Mouse (Mus musculus) liver, adult 2 months (tissue): ENCODE data around the gene Myo1h. TPM values are rescaled to one million over a fixed set of nuclear protein-coding genes. Genes with fewer than 3 reads are reported as not detected.

Experiments used
- DNase-seq: peaks from one replicate; pipeline ENCODE4 v3.0.0-alpha.2; 2011; ENCODE audit warnings: low read depth, low spot score; ENCODE audit errors: extremely low read depth
- H3K27ac ChIP-seq: fragments of 200-500 bp; replicated peaks from 2 replicates; pipeline ENCODE4 v1.5.1; 2012; ENCODE audit warnings: low read depth, mild to moderate bottlenecking, control low read depth, inconsistent platforms, low read length; ENCODE audit not compliant: insufficient read depth
- H3K27me3 ChIP-seq: fragments of 200-500 bp; 2 replicates; pipeline ENCODE4 v1.6.1; 2012; ENCODE audit warnings: mild to moderate bottlenecking, moderate library complexity, low read length, inconsistent platforms; ENCODE audit not compliant: control insufficient read depth, insufficient read depth
- H3K36me3 ChIP-seq: fragments of 200-500 bp; 2 replicates; pipeline ENCODE4 v1.6.1; 2012; ENCODE audit warnings: low read length, inconsistent platforms; ENCODE audit not compliant: control insufficient read depth, insufficient read depth
- H3K4me1 ChIP-seq: fragments of 200-500 bp; 2 replicates; pipeline ENCODE4 v1.6.1; 2011; ENCODE audit warnings: low read length; ENCODE audit not compliant: control insufficient read depth, insufficient read depth
- H3K4me3 ChIP-seq: fragments of 200-500 bp; 2 replicates; pipeline ENCODE4 v1.5.1; 2011; ENCODE audit warnings: low read depth, mild to moderate bottlenecking, control low read depth, low read length, moderate library complexity; ENCODE audit not compliant: insufficient read depth
- H3K79me2 ChIP-seq: fragments of 200-500 bp; 2 replicates; pipeline ENCODE4 v1.6.1; 2012; ENCODE audit warnings: inconsistent platforms, mild to moderate bottlenecking, low read length, moderate library complexity; ENCODE audit not compliant: control insufficient read depth, insufficient read depth
- H3K9ac ChIP-seq: fragments of 200-500 bp; 2 replicates; pipeline ENCODE4 v1.6.1; 2012; ENCODE audit warnings: low read depth, mild to moderate bottlenecking, control low read depth, inconsistent platforms, low read length
- CTCF ChIP-seq: fragments of 200-500 bp; IDR thresholded peaks from 2 replicates; pipeline ENCODE4 v1.5.1; 2011; ENCODE audit warnings: low read depth, low read length, control low read depth
- POLR2A ChIP-seq: fragments of 200-500 bp; IDR thresholded peaks from 2 replicates; pipeline ENCODE4 v1.6.1; 2011; ENCODE audit warnings: low read length, control low read depth; ENCODE audit not compliant: insufficient read depth; ENCODE audit errors: extremely low read depth
- WGBS: fragments of 180-500 bp; shearing (Covaris S2); methylation state at CpG from one replicate; pipeline ENCODE4 v1.1.7; 2018; 5-methylcytosine and 5-hydroxymethylcytosine counted together
- polyA plus RNA-seq: library from polyadenylated mRNA; depleted of rRNA; stranded (reverse); fragments of >200 nt; gene quantifications from 2 replicates; pipeline ENCODE4 v1.2.3, GENCODE M21; 2012
- total RNA-seq: library from RNA; depleted of rRNA; stranded (reverse); fragments of >200 nt; gene quantifications from 2 replicates; pipeline ENCODE4 v1.2.3, GENCODE M21; 2014

Gene Myo1h
- total and polyA plus RNA-seq, 2 experiments, result 0.09 TPM; not detected in 1

GRCm38 (mm10) chr5:114308765-114309679 is 20.1 kb downstream of the Myo1h start:
- H3K4me3 ChIP-seq, result no peak overlapping the region
- no peaks in the 10 kb centered on the region for H3K4me1 ChIP-seq
- 31% methylated on average over 18 of the region's 18 CpGs for WGBS
- H3K36me3 ChIP-seq, result no peaks in the 10 kb centered on the region
- TF ChIP-seq POLR2A, result no peak
- peak; percentile 47; the same call in 1 of the 2 replicates for TF ChIP-seq CTCF
- DNase-seq, result peak; percentile 42
- no peaks in the 10 kb centered on the region for H3K79me2 ChIP-seq
- H3K27ac ChIP-seq, result no peak overlapping the region
- no peaks in the 10 kb centered on the region for H3K27me3 ChIP-seq
- no peak overlapping the region for H3K9ac ChIP-seq

- H3K4me1 ChIP-seq, result no peaks in the 10 kb centered on the region
- TF ChIP-seq POLR2A, result no peak
- no peak for TF ChIP-seq CTCF
- H3K4me3 ChIP-seq, result no peak overlapping the region
- 22% methylated on average over 11 of the region's 11 CpGs for WGBS
- H3K27ac ChIP-seq, result no peak overlapping the region
- H3K9ac ChIP-seq, result no peak overlapping the region
- no peaks in the 10 kb centered on the region for H3K36me3 ChIP-seq
- no peaks in the 10 kb centered on the region for H3K79me2 ChIP-seq
- no peaks in the 10 kb centered on the region for H3K27me3 ChIP-seq
- DNase-seq, result peak; percentile 7
Measured at GRCm38 (mm10) chr5:114309680-114310036, 20.7 kb downstream of the Myo1h start.

GRCm38 (mm10) chr5:114323105-114323790 is 34.3 kb downstream of the Myo1h start:
- WGBS, result 61% methylated on average over 25 of the region's 25 CpGs
- no peak for DNase-seq

GRCm38 (mm10) chr5:114323791-114324507 is 35.0 kb downstream of the Myo1h start:
- no peaks in the 10 kb centered on the region for H3K79me2 ChIP-seq
- no peak overlapping the region for H3K4me3 ChIP-seq
- no peak for DNase-seq
- no peak for TF ChIP-seq POLR2A
- TF ChIP-seq CTCF, result peak; percentile 53
- no peak overlapping the region for H3K27ac ChIP-seq
- no peak overlapping the region for H3K9ac ChIP-seq
- no peaks in the 10 kb centered on the region for H3K36me3 ChIP-seq
- 22% methylated on average over 16 of the region's 16 CpGs for WGBS
- H3K4me1 ChIP-seq, result no peaks in the 10 kb centered on the region
- H3K27me3 ChIP-seq, result no peaks in the 10 kb centered on the region

More at GRCm38 (mm10) chr5:114323105-114323790, 34.3 kb downstream of the Myo1h start:
- no peaks in the 10 kb centered on the region for H3K36me3 ChIP-seq
- TF ChIP-seq CTCF, result no peak
- no peak for TF ChIP-seq POLR2A
- H3K27me3 ChIP-seq, result no peaks in the 10 kb centered on the region
- no peaks in the 10 kb centered on the region for H3K79me2 ChIP-seq
- no peaks in the 10 kb centered on the region for H3K4me1 ChIP-seq
- no peak overlapping the region for H3K4me3 ChIP-seq
- H3K9ac ChIP-seq, result no peak overlapping the region
- no peak overlapping the region for H3K27ac ChIP-seq

- H3K4me3 ChIP-seq, result no peak overlapping the region
- H3K9ac ChIP-seq, result no peak overlapping the region
- no peak overlapping the region for H3K27ac ChIP-seq
- no peak for DNase-seq
- WGBS, result 45% methylated on average over 5 of the region's 5 CpGs
- H3K27me3 ChIP-seq, result no peaks in the 10 kb centered on the region
- H3K36me3 ChIP-seq, result no peaks in the 10 kb centered on the region
- TF ChIP-seq CTCF (no peak), POLR2A (no peak)
- H3K4me1 ChIP-seq, result no peaks in the 10 kb centered on the region
- H3K79me2 ChIP-seq, result no peaks in the 10 kb centered on the region
Measured at GRCm38 (mm10) chr5:114342996-114343395, 54.0 kb downstream of the Myo1h start.
